Comparison of ENCODE assay signal across 23 mouse cellular contexts in genomic region chr8:57315471-57315870, GRCm38 (mm10). TPM values are rescaled to one million over a fixed set of nuclear protein-coding genes. Genes with fewer than 3 reads are reported as not detected.
A peak's percentile ranks its signal among the peaks of the same experiment; 100 is the strongest.
DNase-seq lines count a peak whose midpoint lies in the region; ATAC-seq and TF ChIP-seq lines count a peak whose summit lies in the region.
"Had no signal": no experiment of that assay in that cellular context is flagged by ENCODE, and none has a peak within 500 bp of the region (broad histone marks: within the 10 kb centered on the region; RNA-seq: fewer than 3 reads in every experiment).

No protein-coding gene starts in this region.

- peak overlapping the region; percentile 95 for H3K4me3 ChIP-seq in heart, embryonic 13.5 days
- no peak overlapping the region for H3K4me3 ChIP-seq in liver, adult 2 months (ENCODE audit: insufficient read depth, low read depth, low read length)
- H3K4me3 ChIP-seq in liver, embryonic 11.5 days (ENCODE audit: low read depth, low read length) = no peak overlapping the region
- H3K4me3 ChIP-seq in embryonic facial prominence, embryonic 14.5 days (ENCODE audit: low read depth, low read length) = no peak overlapping the region
- H3K4me3 ChIP-seq in limb, embryonic 13.5 days = no peak overlapping the region
- no peak overlapping the region for H3K4me3 ChIP-seq in forebrain, embryonic 15.5 days
- H3K4me3 ChIP-seq: forebrain, embryonic 12.5 days; liver, embryonic 13.5 days; midbrain, embryonic 12.5 days; stomach, embryonic 15.5 days had no signal

- DNase-seq in heart, adult 9 months (ENCODE audit: low spot score in 2 of 2) = no peak
- no peak for DNase-seq in liver, adult 2 months (ENCODE audit: extremely low read depth, low read depth, low spot score)
- no peak for DNase-seq in liver, embryonic 11.5 days (ENCODE audit: low spot score)
- no peak for DNase-seq in embryonic facial prominence, embryonic 14.5 days (ENCODE audit: low spot score)
- DNase-seq: adrenal gland, adult 2 months; cerebellum, adult 8-10 months; kidney, adult 18-20 months; layer of hippocampus, postnatal 36 days; liver, embryonic 13.5 days had no signal

- H3K79me2 ChIP-seq in liver, adult 2 months (ENCODE audit: control insufficient read depth, insufficient read depth, low read length) = no peaks in the 10 kb centered on the region

- peaks cover 8% of the 10 kb centered on the region for H3K36me3 ChIP-seq in heart, embryonic 13.5 days
- no peaks in the 10 kb centered on the region for H3K36me3 ChIP-seq in liver, adult 2 months (ENCODE audit: control insufficient read depth, insufficient read depth, low read length)
- no peaks in the 10 kb centered on the region for H3K36me3 ChIP-seq in liver, embryonic 11.5 days (ENCODE audit: control insufficient read depth, insufficient read depth, low read length)
- no peaks in the 10 kb centered on the region for H3K36me3 ChIP-seq in embryonic facial prominence, embryonic 14.5 days (ENCODE audit: control insufficient read depth, insufficient read depth, low read length)
- H3K36me3 ChIP-seq in limb, embryonic 13.5 days = no peaks in the 10 kb centered on the region
- no peaks in the 10 kb centered on the region for H3K36me3 ChIP-seq in forebrain, embryonic 15.5 days
- H3K36me3 ChIP-seq: forebrain, embryonic 12.5 days; liver, embryonic 13.5 days; midbrain, embryonic 12.5 days; stomach, embryonic 15.5 days had no signal

- peak overlapping the region; percentile 77 for H3K9ac ChIP-seq in heart, embryonic 13.5 days
- no peak overlapping the region for H3K9ac ChIP-seq in liver, adult 2 months (ENCODE audit: low read depth, low read length)
- H3K9ac ChIP-seq in liver, embryonic 11.5 days (ENCODE audit: low read depth, low read length) = no peak overlapping the region
- H3K9ac ChIP-seq in embryonic facial prominence, embryonic 14.5 days (ENCODE audit: low read depth, low read length) = no peak overlapping the region
- no peak overlapping the region for H3K9ac ChIP-seq in limb, embryonic 13.5 days
- no peak overlapping the region for H3K9ac ChIP-seq in forebrain, embryonic 15.5 days (replicated peaks)
- H3K9ac ChIP-seq: forebrain, embryonic 12.5 days; liver, embryonic 13.5 days; midbrain, embryonic 12.5 days; stomach, embryonic 15.5 days had no signal

- TF ChIP-seq POLR2A in liver, adult 2 months (IDR thresholded peaks at IDR 0.05; ENCODE audit: extremely low read depth, insufficient read depth, low read length) = no peak

- peak overlapping the region; percentile 51 for H3K27ac ChIP-seq in heart, embryonic 13.5 days (replicated peaks)
- peak overlapping the region; percentile 55; the same call in 1 of the 2 replicates for H3K27ac ChIP-seq in liver, adult 2 months (replicated peaks; ENCODE audit: insufficient read depth, low read depth, low read length)
- H3K27ac ChIP-seq in liver, embryonic 11.5 days (ENCODE audit: low read depth, low read length) = no peak overlapping the region
- H3K27ac ChIP-seq in embryonic facial prominence, embryonic 14.5 days (replicated peaks; ENCODE audit: low read depth, low read length) = peak overlapping the region; percentile 61
- no peak overlapping the region for H3K27ac ChIP-seq in limb, embryonic 13.5 days
- no peak overlapping the region for H3K27ac ChIP-seq in forebrain, embryonic 15.5 days (replicated peaks)
- H3K27ac ChIP-seq: forebrain, embryonic 12.5 days; hindbrain, postnatal 0 days; kidney, postnatal 0 days; liver, embryonic 13.5 days; macrophage; midbrain, embryonic 12.5 days; stomach, embryonic 15.5 days had no signal

- TF ChIP-seq CTCF in liver, adult 2 months (IDR thresholded peaks at IDR 0.05; ENCODE audit: low read depth, low read length) = no peak

- peaks cover 50% of the 10 kb centered on the region for H3K4me1 ChIP-seq in heart, embryonic 13.5 days
- no peaks in the 10 kb centered on the region for H3K4me1 ChIP-seq in liver, adult 2 months (ENCODE audit: control insufficient read depth, insufficient read depth, low read length)
- H3K4me1 ChIP-seq in liver, embryonic 11.5 days (replicated peaks; ENCODE audit: control insufficient read depth, insufficient read depth, low read length) = no peaks in the 10 kb centered on the region
- H3K4me1 ChIP-seq in embryonic facial prominence, embryonic 14.5 days (ENCODE audit: control insufficient read depth, insufficient read depth, low read length) = peaks cover 4% of the 10 kb centered on the region; the same call in 1 of the 2 replicates
- peaks cover 33% of the 10 kb centered on the region for H3K4me1 ChIP-seq in limb, embryonic 13.5 days
- peaks cover 6% of the 10 kb centered on the region for H3K4me1 ChIP-seq in forebrain, embryonic 15.5 days
- H3K4me1 ChIP-seq: stomach, embryonic 15.5 days had no signal

- WGBS in heart, embryonic 13.5 days = 14% methylated on average over 3 of the region's 3 CpGs
- WGBS in liver, adult 2 months = 8% methylated on average over 3 of the region's 3 CpGs
- 14% methylated on average over 3 of the region's 3 CpGs for WGBS in liver, embryonic 11.5 days
- WGBS in embryonic facial prominence, embryonic 14.5 days = 12% methylated on average over 3 of the region's 3 CpGs
- WGBS in limb, embryonic 13.5 days = 10% methylated on average over 3 of the region's 3 CpGs
- WGBS in forebrain, embryonic 15.5 days = 2% methylated on average over 3 of the region's 3 CpGs

- no peak for ATAC-seq in heart, embryonic 13.5 days (ENCODE audit: extremely low read depth, insufficient number of reproducible peaks, low FRiP score, low TSS enrichment)
- no peak for ATAC-seq in liver, embryonic 11.5 days (replicated peaks; ENCODE audit: low FRiP score)
- no peak for ATAC-seq in embryonic facial prominence, embryonic 14.5 days (ENCODE audit: low read depth)
- ATAC-seq in limb, embryonic 13.5 days (ENCODE audit: low FRiP score, low read depth) = no peak
- no peak for ATAC-seq in forebrain, embryonic 15.5 days (replicated peaks)
- ATAC-seq: hindbrain, postnatal 0 days had no signal

- H3K4me2 ChIP-seq in heart, embryonic 13.5 days = peak overlapping the region; percentile 92
- no peak overlapping the region for H3K4me2 ChIP-seq in liver, embryonic 11.5 days
- H3K4me2 ChIP-seq in embryonic facial prominence, embryonic 14.5 days (ENCODE audit: low read depth, low read length) = no peak overlapping the region; the same call in 1 of the 2 replicates
- H3K4me2 ChIP-seq in limb, embryonic 13.5 days (replicated peaks) = peak overlapping the region; percentile 39
- H3K4me2 ChIP-seq in forebrain, embryonic 15.5 days (replicated peaks) = no peak overlapping the region
- H3K4me2 ChIP-seq: forebrain, embryonic 12.5 days; liver, embryonic 13.5 days; midbrain, embryonic 12.5 days; stomach, embryonic 15.5 days had no signal

- H3K9me3 ChIP-seq in heart, embryonic 13.5 days = no peaks in the 10 kb centered on the region
- H3K9me3 ChIP-seq in liver, embryonic 11.5 days (ENCODE audit: control insufficient read depth, low read length) = no peaks in the 10 kb centered on the region
- no peaks in the 10 kb centered on the region for H3K9me3 ChIP-seq in embryonic facial prominence, embryonic 14.5 days (ENCODE audit: control insufficient read depth, low read length)
- H3K9me3 ChIP-seq in limb, embryonic 13.5 days = no peaks in the 10 kb centered on the region
- no peaks in the 10 kb centered on the region for H3K9me3 ChIP-seq in forebrain, embryonic 15.5 days
- H3K9me3 ChIP-seq: forebrain, embryonic 12.5 days; liver, embryonic 13.5 days; midbrain, embryonic 12.5 days; stomach, embryonic 15.5 days had no signal

- no peaks in the 10 kb centered on the region for H3K27me3 ChIP-seq in heart, embryonic 13.5 days (replicated peaks)
- H3K27me3 ChIP-seq in liver, adult 2 months (ENCODE audit: control insufficient read depth, insufficient read depth, low read length) = peaks cover 20% of the 10 kb centered on the region; the same call in 1 of the 2 replicates
- peaks cover 89% of the 10 kb centered on the region for H3K27me3 ChIP-seq in liver, embryonic 11.5 days (replicated peaks; ENCODE audit: control insufficient read depth, insufficient read depth, low read length)
- peaks cover 95% of the 10 kb centered on the region for H3K27me3 ChIP-seq in embryonic facial prominence, embryonic 14.5 days (replicated peaks; ENCODE audit: control insufficient read depth, insufficient read depth, low read length)
- peaks cover 48% of the 10 kb centered on the region for H3K27me3 ChIP-seq in limb, embryonic 13.5 days
- H3K27me3 ChIP-seq in forebrain, embryonic 15.5 days = peaks cover 90% of the 10 kb centered on the region

RNA-seq across cellular contexts. Expression of gene Hand2, which starts 5.3 kb away (rescaled TPM):
- 11.6 and 12.0 TPM in 2 replicates for polyA plus RNA-seq in heart, embryonic 13.5 days (2015; fragmentation: Nextera tagmentation; extraction: Ambion mirVana)
- 1.9 and 2.0 TPM in 2 replicates for total RNA-seq in liver, adult 2 months (2014; rRNA removed)
- polyA plus RNA-seq in liver, adult 2 months (2012; rRNA removed) = 3.9 and 4.1 TPM in 2 replicates
- polyA plus RNA-seq in liver, embryonic 11.5 days (2014; fragmentation: Nextera tagmentation; extraction: Ambion mirVana) = 5.4 TPM in 2 replicates
- polyA plus RNA-seq in embryonic facial prominence, embryonic 14.5 days (2014; fragmentation: Nextera tagmentation; extraction: Ambion mirVana) = 2.9 and 3.6 TPM in 2 replicates
- polyA plus RNA-seq in limb, embryonic 13.5 days (2015; fragmentation: Nextera tagmentation; extraction: Ambion mirVana) = 10.8 and 11.4 TPM in 2 replicates
- not detected in 2 replicates for polyA plus RNA-seq in forebrain, embryonic 15.5 days (2015; fragmentation: Nextera tagmentation; extraction: Ambion mirVana)
- total RNA-seq: common myeloid progenitor, adult 5-6 weeks; granulocyte monocyte progenitor cell, adult 5-6 weeks; hindbrain, postnatal 0 days; layer of hippocampus, adult 18-20 months; layer of hippocampus, postnatal 36 days; left cerebral cortex, postnatal 14 days; monocyte, adult 5-6 weeks had no signal
- polyA plus RNA-seq: forebrain, embryonic 12.5 days; hindbrain, postnatal 0 days; kidney, postnatal 0 days; macrophage; midbrain, embryonic 12.5 days had no signal

Comparison
In these comparisons a context has a peak if more than half of its experiments do, and no peak if none do; other contexts are left out.
1. H3K27ac ChIP-seq: peak in heart, embryonic 13.5 days (single experiment), liver, adult 2 months (single experiment) and embryonic facial prominence, embryonic 14.5 days (single experiment); none in liver, embryonic 11.5 days (single experiment), limb, embryonic 13.5 days (single experiment) and forebrain, embryonic 15.5 days (single experiment).
2. H3K4me2 ChIP-seq: peak in heart, embryonic 13.5 days (single experiment) and limb, embryonic 13.5 days (single experiment); none in liver, embryonic 11.5 days (single experiment), embryonic facial prominence, embryonic 14.5 days (single experiment) and forebrain, embryonic 15.5 days (single experiment).